Mouse (Mus musculus) midbrain, embryonic 14.5 days (tissue): ENCODE results near the gene Il3. TPM values are rescaled to one million over a fixed set of nuclear protein-coding genes. Genes with fewer than 3 reads are reported as not detected.

ENCODE experiments used
- ATAC-seq: fragments of 200-750 bp; cut with Nextera tagmentation; 2 replicates; pipeline ENCODE4 v1.8.0; 2017; ENCODE audit warnings: moderate number of reproducible peaks, moderate library complexity; ENCODE audit not compliant: low FRiP score, low TSS enrichment
- DNase-seq: peaks from one replicate; pipeline ENCODE4 v3.0.0-alpha.2; 2015
- H3K27ac ChIP-seq: fragments of 300-500 bp; sonication (generic); replicated peaks from 2 replicates; pipeline ENCODE4 v1.5.1; 2014; ENCODE audit warnings: mild to moderate bottlenecking, low read depth, low read length, moderate library complexity
- H3K27me3 ChIP-seq: fragments of 300-500 bp; sonication (generic); 2 replicates; pipeline ENCODE4 v1.6.1; 2014; ENCODE audit warnings: low read length, control low read depth, mixed read lengths; ENCODE audit not compliant: control insufficient read depth, insufficient read depth
- H3K36me3 ChIP-seq: fragments of 300-500 bp; sonication (generic); 2 replicates; pipeline ENCODE4 v1.6.1; 2014; ENCODE audit warnings: low read length, control low read depth; ENCODE audit not compliant: control insufficient read depth, insufficient read depth
- H3K4me1 ChIP-seq: fragments of 300-500 bp; sonication (generic); 2 replicates; pipeline ENCODE4 v1.6.1; 2014; ENCODE audit warnings: mild to moderate bottlenecking, antibody characterized with exemption, low read length, control low read depth; ENCODE audit not compliant: control insufficient read depth, insufficient read depth
- H3K4me2 ChIP-seq: fragments of 300-500 bp; sonication (generic); 2 replicates; pipeline ENCODE4 v1.6.1; 2014; ENCODE audit warnings: mild to moderate bottlenecking, low read length, moderate library complexity
- H3K4me3 ChIP-seq: fragments of 300-500 bp; sonication (generic); replicated peaks from 2 replicates; pipeline ENCODE4 v1.5.1; 2014; ENCODE audit warnings: low read depth, low read length
- H3K9ac ChIP-seq: fragments of 300-500 bp; sonication (generic); replicated peaks from 2 replicates; pipeline ENCODE4 v1.6.1; 2014; ENCODE audit warnings: mild to moderate bottlenecking, low read length, moderate library complexity
- H3K9me3 ChIP-seq: fragments of 300-500 bp; sonication (generic); 2 replicates; pipeline ENCODE4 v1.6.1; 2016; ENCODE audit warnings: low read length, control low read depth, mixed read lengths; ENCODE audit not compliant: control insufficient read depth
- WGBS: fragments of 180-500 bp; shearing (Covaris S2); extraction: QIAGEN DNeasy Blood & Tissue Kit; methylation state at CpG from one replicate; pipeline ENCODE4 v1.1.7; 2014; 5-methylcytosine and 5-hydroxymethylcytosine counted together
- polyA plus RNA-seq: library from polyadenylated mRNA; unstranded; fragments of >200 nt; fragmentation: Nextera tagmentation; extraction: Ambion mirVana; gene quantifications from 2 replicates; pipeline ENCODE4 v1.2.1, GENCODE M21; 2014

The Il3 gene
- polyA plus RNA-seq, 1 experiment from 2014 or later, result not detected

DNA sequence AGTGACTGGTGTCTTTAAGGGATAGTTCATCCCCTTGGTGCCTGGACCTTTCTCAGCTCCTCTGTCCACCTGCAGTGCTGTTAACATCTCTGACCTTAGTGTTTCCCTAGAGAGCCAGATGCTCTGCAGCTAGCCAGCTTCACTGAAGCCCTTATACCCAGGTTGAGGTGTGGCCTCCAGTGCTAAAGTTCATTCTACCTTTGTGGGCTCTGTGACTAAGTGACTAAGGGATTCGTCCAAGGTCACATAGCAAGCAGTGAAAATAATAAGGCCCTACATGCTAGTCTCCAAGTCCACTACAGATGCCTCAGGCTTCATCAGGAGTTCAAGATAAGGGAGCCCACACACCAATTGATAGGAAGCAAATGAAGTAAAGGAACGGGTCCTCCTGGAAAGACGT, 24.6 kb downstream of the Il3 start:
- H3K9ac ChIP-seq, result no peak overlapping the region
- H3K4me3 ChIP-seq, result no peak overlapping the region
- no peaks in the 10 kb centered on the region for H3K27me3 ChIP-seq
- no peaks in the 10 kb centered on the region for H3K4me1 ChIP-seq
- H3K9me3 ChIP-seq, result no peaks in the 10 kb centered on the region
- H3K36me3 ChIP-seq, result no peaks in the 10 kb centered on the region
- WGBS, result 92% methylated on average over 3 of the region's 3 CpGs
- H3K4me2 ChIP-seq, result no peak overlapping the region
- H3K27ac ChIP-seq, result no peak overlapping the region
- DNase-seq (no peak), ATAC-seq (no peak)

DNA sequence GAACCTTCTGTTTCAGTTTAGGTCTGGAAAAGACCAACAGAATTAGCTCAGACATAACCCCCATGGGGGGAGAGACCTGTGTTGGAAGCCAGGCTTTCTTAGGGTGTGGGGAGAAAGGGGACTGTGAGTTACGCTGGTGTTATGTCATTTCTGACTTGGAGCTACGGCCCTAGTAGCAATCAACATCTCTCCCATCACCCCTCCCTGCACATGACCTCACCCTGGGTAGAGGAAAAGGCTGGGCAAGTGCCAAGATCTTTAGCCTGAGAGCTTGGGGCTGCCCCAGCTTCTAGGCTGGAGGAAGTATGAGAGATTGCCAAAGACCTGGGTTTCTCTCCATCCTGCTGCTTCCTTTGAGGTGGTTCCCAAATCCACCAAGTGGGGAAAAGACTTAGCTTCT, 30.1 kb downstream of the Il3 start:
- Histone ChIP-seq H3K9me3 (no peaks in the 10 kb centered on the region), H3K27ac (no peak overlapping the region), H3K36me3 (no peaks in the 10 kb centered on the region), H3K27me3 (no peaks in the 10 kb centered on the region), H3K4me3 (no peak overlapping the region), H3K9ac (no peak overlapping the region), H3K4me2 (no peak overlapping the region), H3K4me1 (no peaks in the 10 kb centered on the region)
- no peak for DNase-seq
- no peak for ATAC-seq
- WGBS, result 93% methylated on average over 2 of the region's 2 CpGs

DNA sequence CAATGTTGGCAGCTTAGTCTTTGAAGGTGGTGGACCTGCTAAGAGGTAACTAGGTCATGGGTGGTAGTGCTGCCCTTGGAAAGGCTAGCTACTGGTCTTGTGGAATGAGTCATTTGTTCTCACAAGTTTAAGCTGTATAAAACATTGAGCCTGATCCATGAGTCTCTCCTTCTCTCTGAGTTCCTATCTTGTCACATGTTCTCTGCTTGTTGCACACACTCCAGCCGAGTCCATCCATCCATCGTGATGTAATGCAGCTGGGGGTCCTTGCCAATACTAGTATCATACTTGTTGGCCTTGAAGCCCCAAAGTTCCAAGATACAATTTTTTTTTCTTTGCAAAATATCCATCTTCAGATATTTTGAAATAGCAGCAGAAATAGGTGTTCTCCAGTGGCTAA, 39.6 kb downstream of the Il3 start:
- no peak overlapping the region for H3K27ac ChIP-seq
- H3K4me2 ChIP-seq, result no peak overlapping the region
- ATAC-seq, result no peak
- no peak overlapping the region for H3K4me3 ChIP-seq
- H3K9ac ChIP-seq, result no peak overlapping the region
- no peaks in the 10 kb centered on the region for H3K9me3 ChIP-seq
- no peaks in the 10 kb centered on the region for H3K4me1 ChIP-seq
- DNase-seq, result no peak
- 96% methylated on average over 2 of the region's 2 CpGs for WGBS
- H3K27me3 ChIP-seq, result no peaks in the 10 kb centered on the region
- no peaks in the 10 kb centered on the region for H3K36me3 ChIP-seq

DNA sequence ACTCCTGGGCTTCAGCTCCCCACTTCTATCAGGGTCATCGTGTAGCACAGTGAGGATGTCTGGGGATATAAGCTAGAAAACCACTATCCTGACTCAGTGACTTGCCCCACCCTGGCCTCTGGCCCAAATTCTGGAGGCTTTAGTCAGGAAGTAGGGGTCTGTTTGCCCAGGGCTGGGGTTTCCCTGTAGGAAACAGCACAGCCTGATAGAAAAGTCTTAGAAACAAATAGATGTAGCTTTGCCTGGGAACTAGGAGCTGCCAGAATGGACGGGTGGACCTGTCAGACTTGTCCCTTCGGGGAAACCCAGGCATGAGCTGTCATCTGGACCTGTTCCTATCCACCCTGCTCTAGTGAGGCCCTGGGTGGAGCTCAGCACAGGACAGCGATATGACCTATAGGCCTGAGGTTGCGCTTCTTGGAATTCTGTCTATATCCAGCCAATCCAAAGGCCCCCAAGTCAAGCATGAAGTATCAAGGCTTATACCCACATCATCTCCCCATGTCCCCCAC, 42.5 kb downstream of the Il3 start:
- DNase-seq (no peak), ATAC-seq (no peak)
- Histone ChIP-seq H3K4me3 (no peak overlapping the region), H3K27me3 (no peaks in the 10 kb centered on the region), H3K9ac (no peak overlapping the region), H3K36me3 (no peaks in the 10 kb centered on the region), H3K9me3 (no peaks in the 10 kb centered on the region), H3K27ac (no peak overlapping the region), H3K4me2 (no peak overlapping the region), H3K4me1 (no peaks in the 10 kb centered on the region)
- 90% methylated on average over 5 of the region's 5 CpGs for WGBS

DNA sequence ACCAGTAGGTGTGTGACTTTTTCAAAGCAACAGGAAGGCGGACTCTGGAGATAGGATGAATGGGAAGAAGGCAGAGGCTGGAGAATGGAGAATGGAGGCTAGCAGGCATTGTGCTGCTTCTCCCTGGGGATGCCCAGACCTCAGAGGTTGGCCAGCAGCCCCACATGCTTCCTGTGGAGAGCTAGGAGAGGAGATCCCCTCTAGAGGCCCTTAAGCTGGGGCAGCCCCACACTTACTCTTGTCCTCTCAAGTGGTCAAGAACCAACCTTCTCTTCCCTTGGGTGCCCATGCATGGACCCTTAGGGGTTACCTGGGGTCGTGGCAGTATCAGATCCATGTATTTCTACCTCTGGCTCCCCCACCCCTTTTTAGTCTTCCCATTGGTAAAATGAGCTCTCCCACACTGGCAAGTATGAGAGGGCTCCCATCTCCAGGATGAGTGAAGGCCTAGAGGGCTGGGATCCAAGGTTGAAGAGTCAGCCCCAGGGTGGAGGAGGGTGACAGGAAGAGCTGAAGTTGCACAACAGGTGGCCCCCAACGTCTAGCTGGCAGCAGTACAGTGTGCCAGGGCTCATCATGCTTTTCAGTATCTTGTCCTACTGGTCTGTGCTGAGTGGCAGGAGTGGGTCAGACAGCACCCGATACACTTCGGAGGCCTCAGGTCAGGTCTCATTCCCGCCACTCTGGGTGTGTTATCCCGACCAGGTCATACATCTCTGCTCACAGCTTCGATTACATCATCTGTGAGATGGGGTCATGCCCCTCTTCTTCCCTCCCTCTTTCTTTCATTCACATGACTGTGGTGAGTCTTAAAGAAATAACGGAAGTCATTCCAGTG, 43.2 kb downstream of the Il3 start:
- no peak for ATAC-seq
- Histone ChIP-seq H3K4me1 (no peaks in the 10 kb centered on the region), H3K9me3 (no peaks in the 10 kb centered on the region), H3K9ac (no peak overlapping the region), H3K27me3 (no peaks in the 10 kb centered on the region), H3K36me3 (no peaks in the 10 kb centered on the region), H3K4me3 (no peak overlapping the region), H3K27ac (no peak overlapping the region), H3K4me2 (no peak overlapping the region)
- WGBS, result 90% methylated on average over 9 of the region's 9 CpGs
- DNase-seq, result no peak

DNA sequence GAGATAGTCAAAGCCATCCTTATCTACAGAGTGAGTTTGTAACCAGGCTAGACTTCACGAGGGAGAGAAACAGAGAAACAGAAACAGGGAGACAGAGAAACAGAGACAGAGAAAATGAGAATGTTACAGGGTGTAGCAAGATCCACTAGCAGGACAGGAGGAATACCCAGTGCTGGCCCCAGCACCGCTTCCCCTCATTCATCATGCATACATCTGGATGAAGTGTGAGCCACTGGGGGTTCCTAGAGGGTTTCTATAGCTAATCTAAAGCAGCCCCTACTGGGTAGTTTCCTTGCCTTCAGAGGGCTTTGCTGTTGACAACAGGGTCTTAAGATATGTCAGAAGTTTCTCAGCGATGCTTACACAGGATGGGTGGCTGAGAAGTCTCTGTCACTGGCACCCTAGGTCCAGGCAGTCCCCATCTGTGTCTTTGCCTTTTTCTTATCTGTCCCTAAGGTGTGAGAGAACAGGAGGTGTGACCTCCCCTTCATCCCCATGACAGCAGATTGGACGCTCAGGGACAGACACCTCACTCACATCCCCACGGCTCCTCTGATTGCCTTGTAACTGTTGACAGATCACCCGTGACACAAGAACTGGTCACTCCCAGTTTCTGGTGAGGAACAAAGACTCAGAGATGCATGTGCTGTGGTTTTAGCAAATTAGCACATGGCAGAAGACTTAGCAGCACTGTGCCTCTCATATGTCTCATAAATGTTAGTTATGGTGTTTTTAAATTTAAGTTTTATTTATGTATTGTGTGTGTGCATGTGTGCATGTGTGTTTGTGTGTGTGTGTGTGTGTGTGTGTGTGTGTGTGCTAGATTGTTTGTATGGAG, 47.0 kb downstream of the Il3 start:
- 69% methylated on average over 6 of the region's 6 CpGs for WGBS
- Histone ChIP-seq H3K4me2 (no peak overlapping the region), H3K9me3 (no peaks in the 10 kb centered on the region), H3K9ac (no peak overlapping the region), H3K4me3 (no peak overlapping the region), H3K27ac (no peak overlapping the region), H3K4me1 (no peaks in the 10 kb centered on the region), H3K27me3 (no peaks in the 10 kb centered on the region), H3K36me3 (no peaks in the 10 kb centered on the region)
- DNase-seq (no peak), ATAC-seq (no peak)

DNA sequence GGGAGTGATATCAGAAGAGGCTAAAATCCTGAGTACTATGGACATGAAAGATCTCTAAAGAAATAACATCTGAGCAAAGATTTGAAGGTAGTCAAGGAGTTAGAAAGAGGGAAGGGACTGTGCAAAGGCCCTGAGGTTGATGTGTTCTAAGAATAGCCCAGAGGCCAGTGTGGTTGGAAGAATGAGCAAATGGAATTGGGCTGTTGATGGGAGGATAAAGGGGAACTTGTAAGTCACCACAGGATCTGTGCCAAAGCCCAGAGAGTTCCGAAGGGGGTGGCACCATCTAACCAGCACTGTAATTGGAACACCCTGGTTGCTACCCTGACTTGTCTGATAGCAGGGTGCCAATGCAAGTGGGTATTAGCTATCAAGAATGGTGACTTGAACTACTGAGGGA, 47.9 kb downstream of the Il3 start:
- Histone ChIP-seq H3K9ac (no peak overlapping the region), H3K9me3 (no peaks in the 10 kb centered on the region), H3K27ac (no peak overlapping the region), H3K36me3 (no peaks in the 10 kb centered on the region), H3K4me3 (no peak overlapping the region), H3K4me1 (no peaks in the 10 kb centered on the region), H3K4me2 (no peak overlapping the region), H3K27me3 (no peaks in the 10 kb centered on the region)
- DNase-seq (no peak), ATAC-seq (no peak)
- 97% methylated on average over 1 of the region's 1 CpGs for WGBS

DNA sequence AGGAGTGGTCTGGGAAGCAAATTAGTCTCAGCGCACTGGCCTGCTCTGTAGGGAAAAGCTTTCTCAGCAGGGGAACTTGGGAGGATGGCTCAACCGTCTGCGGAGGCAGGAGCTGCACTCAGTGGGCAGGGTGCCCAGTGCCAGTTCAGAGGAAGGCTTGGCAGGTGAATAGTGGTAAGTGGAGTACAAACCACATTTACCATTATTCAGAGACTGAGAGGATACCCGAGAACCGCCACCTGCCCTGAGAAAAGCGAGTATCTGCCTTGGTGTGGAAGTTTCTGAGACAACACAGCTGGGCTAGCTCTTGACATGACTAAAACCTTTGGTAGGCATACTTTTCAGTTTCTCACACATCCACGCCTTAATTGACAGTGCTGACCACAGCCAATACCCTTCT, 49.7 kb downstream of the Il3 start:
- Histone ChIP-seq H3K4me1 (no peaks in the 10 kb centered on the region), H3K4me2 (no peak overlapping the region), H3K36me3 (no peaks in the 10 kb centered on the region), H3K27ac (no peak overlapping the region), H3K27me3 (no peaks in the 10 kb centered on the region), H3K4me3 (no peak overlapping the region), H3K9me3 (no peaks in the 10 kb centered on the region), H3K9ac (no peak overlapping the region)
- DNase-seq (no peak), ATAC-seq (no peak)
- 65% methylated on average over 7 of the region's 7 CpGs for WGBS
